Mouse (Mus musculus): Measurements from ENCODE around the gene Tnr. TPM values are rescaled to one million over a fixed set of nuclear protein-coding genes. Genes with fewer than 3 reads are reported as not detected.
A peak's percentile ranks its signal among the peaks of the same experiment; 100 is the strongest.
"Not testable (repeated sequence)": the region's sequence is repeated elsewhere in the genome, so short reads cannot be mapped to it uniquely, and the experiment has no call there.

Tnr gene
- polyA plus RNA-seq, 1 experiment: not detected

DNA sequence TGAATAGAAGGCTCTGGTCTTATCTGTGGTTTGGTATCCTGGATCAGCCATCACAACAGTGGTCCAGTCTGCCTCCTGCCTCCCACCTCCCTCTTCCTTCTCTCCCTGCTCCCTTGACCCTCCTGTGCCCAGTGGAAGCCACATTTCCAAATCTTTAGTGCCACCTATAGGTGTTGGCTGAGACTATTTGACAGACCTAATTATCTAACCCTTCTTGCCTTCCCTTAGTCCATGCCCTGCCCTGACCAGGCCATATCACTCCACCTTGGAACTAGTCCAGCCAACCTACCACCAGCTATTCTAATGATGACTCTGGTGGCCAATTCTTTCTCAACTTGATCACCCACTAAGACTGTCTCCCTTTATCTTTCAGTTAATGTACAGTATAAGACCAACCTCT is 408.5 kb downstream of the Tnr start:
- H3K9me3 ChIP-seq: peaks cover 3% of the 10 kb centered on the region; the same call in 1 of the 2 replicates
- H3K36me3 ChIP-seq (replicated peaks; ENCODE audit: low read length): no peaks in the 10 kb centered on the region
- H3K4me3 ChIP-seq (replicated peaks): no peak overlapping the region
- TF ChIP-seq GATA1 (IDR thresholded peaks at IDR 0.05; ENCODE audit: borderline replicate concordance, low read length) (no peak), FLI1 (IDR thresholded peaks at IDR 0.05; ENCODE audit: low read length) (no peak)
- H3K4me1 ChIP-seq: peaks cover 13% of the 10 kb centered on the region
- peaks cover 16% of the 10 kb centered on the region for H3K27me3 ChIP-seq (replicated peaks)

DNA sequence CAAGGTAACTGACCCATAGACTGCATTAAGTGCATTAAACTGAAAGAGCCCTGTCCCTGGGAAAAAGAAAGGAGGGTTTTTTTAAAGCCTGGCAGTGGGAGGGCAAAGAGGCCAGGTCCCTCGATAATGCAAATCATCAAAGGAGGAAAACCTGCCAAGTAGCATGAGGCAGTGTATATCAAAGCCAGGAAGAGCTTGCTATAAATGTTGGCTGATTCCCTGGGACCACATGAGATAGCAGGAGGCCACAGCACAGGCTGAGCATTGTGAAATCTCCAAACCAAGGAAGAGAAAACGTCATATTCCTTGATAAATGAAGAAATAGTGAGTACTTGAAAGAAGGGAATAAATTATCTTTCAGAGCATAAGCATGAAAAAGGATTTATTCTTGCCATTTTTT is 409.0 kb downstream of the Tnr start:
- H3K27me3 ChIP-seq (replicated peaks): peaks cover 13% of the 10 kb centered on the region
- H3K9me3 ChIP-seq: peaks cover 3% of the 10 kb centered on the region; the same call in 1 of the 2 replicates
- peaks cover 13% of the 10 kb centered on the region for H3K4me1 ChIP-seq
- no peaks in the 10 kb centered on the region for H3K36me3 ChIP-seq (replicated peaks; ENCODE audit: low read length)
- H3K4me3 ChIP-seq (replicated peaks): no peak overlapping the region
- TF ChIP-seq GATA1 (IDR thresholded peaks at IDR 0.05; ENCODE audit: borderline replicate concordance, low read length) (no peak), FLI1 (IDR thresholded peaks at IDR 0.05; ENCODE audit: low read length) (no peak)

DNA sequence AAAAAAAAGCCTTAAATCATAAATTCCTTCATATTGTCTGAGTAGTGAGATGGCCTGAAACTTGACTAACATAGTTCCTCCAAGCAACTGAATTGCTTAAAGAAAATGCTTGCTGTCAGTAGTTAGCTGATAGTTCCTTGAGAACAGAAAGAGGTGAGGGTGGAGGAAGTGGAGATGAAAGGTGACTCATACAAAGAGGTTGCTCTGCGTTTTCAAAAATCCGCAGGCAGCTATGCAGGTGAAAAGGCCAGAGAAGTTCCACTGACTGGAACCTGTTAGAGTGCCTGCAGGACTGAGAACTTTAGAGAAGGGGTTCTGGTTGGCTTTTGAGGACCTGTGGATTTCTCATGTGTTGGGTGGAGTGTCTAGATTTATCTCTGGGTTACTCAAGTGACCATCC is 414.9 kb downstream of the Tnr start:
- H3K4me1 ChIP-seq: no peaks in the 10 kb centered on the region
- peaks cover 9% of the 10 kb centered on the region; the same call in 1 of the 2 replicates for H3K9me3 ChIP-seq
- no peaks in the 10 kb centered on the region for H3K36me3 ChIP-seq (replicated peaks; ENCODE audit: low read length)
- H3K4me3 ChIP-seq (replicated peaks): no peak overlapping the region
- H3K27me3 ChIP-seq (replicated peaks): peaks cover 3% of the 10 kb centered on the region
- no peak for TF ChIP-seq GATA1 (IDR thresholded peaks at IDR 0.05; ENCODE audit: borderline replicate concordance, low read length)
- TF ChIP-seq FLI1 (IDR thresholded peaks at IDR 0.05; ENCODE audit: low read length): no peak

DNA sequence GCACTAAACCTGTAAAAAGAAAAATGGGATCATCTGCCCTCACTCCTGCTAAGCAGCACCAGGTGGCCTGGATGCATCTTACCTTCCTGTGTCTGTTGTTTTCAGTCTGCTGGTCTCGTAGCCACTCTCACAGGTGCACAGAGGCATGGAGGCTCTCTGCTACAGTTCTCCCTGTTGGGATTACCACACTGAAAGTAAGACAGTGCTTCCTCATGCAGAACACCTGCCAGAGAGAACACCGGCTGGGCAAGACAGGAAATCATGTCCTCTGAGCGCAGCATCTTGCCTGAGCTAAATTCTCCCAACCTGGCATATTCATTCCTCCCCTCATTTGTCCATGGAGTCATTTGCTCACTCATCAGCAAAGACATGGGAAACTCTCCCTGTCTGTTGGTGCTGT is 415.8 kb downstream of the Tnr start:
- TF ChIP-seq FLI1 (IDR thresholded peaks at IDR 0.05; ENCODE audit: low read length): no peak
- no peak for TF ChIP-seq GATA1 (IDR thresholded peaks at IDR 0.05; ENCODE audit: borderline replicate concordance, low read length)
- peaks cover 3% of the 10 kb centered on the region for H3K27me3 ChIP-seq (replicated peaks)

DNA sequence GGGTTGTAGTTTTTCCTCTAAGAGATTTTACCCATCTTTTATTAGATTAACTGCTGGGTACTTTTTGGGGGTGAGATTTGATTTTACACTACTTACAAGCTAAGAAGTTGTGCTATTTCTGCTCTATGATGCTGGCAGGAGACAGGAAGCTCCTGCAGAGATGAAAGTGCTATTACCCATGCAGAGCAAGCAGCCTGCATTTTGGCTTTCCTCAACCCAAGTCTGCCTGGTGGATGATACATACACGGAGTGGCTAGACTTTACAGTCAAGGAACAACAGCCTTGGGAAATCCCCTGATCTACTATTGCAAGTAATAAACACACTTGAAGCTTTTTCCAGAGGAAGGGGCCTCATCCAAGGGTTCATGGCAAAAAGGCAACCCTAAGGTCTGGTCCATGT is 430.0 kb downstream of the Tnr start:
- Histone ChIP-seq H3K27me3 (replicated peaks) (no peaks in the 10 kb centered on the region), H3K4me1 (peaks cover 26% of the 10 kb centered on the region), H3K9me3 (no peaks in the 10 kb centered on the region), H3K4me3 (replicated peaks) (no peak overlapping the region), H3K36me3 (replicated peaks; ENCODE audit: low read length) (no peaks in the 10 kb centered on the region)
- no peak for TF ChIP-seq GATA1 (IDR thresholded peaks at IDR 0.05; ENCODE audit: borderline replicate concordance, low read length)
- no peak for TF ChIP-seq FLI1 (IDR thresholded peaks at IDR 0.05; ENCODE audit: low read length)

More for the DNA sequence above, 415.8 kb downstream of the Tnr start:
- Histone ChIP-seq H3K4me3 (replicated peaks) (no peak overlapping the region), H3K4me1 (no peaks in the 10 kb centered on the region), H3K9me3 (peaks cover 9% of the 10 kb centered on the region; the same call in 1 of the 2 replicates), H3K36me3 (replicated peaks; ENCODE audit: low read length) (no peaks in the 10 kb centered on the region)

DNA sequence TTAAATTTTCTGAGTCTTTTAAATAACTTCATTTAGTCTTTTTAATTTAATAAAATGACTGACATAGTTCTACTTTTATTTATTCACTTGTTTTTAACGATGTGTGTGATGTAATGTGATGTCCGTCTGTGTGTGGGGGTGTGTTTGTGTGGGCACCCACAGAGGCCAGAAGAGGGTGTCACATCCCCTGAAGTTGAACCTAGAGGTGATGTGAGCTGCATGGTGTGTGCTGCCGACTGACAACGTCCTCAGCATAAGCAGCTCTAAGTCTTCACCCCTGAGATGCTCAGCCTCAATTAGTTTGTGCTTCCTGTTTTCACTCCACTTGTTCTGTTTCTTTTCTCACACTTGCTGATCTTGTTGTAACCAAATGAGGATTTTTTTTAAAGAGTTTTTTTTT is 439.8 kb downstream of the Tnr start:
- H3K9me3 ChIP-seq: no peaks in the 10 kb centered on the region
- peak overlapping the region; percentile 5 for H3K4me3 ChIP-seq (replicated peaks)
- H3K27me3 ChIP-seq (replicated peaks): no peaks in the 10 kb centered on the region
- no peaks in the 10 kb centered on the region for H3K36me3 ChIP-seq (replicated peaks; ENCODE audit: low read length)
- TF ChIP-seq GATA1 (IDR thresholded peaks at IDR 0.05; ENCODE audit: borderline replicate concordance, low read length) (no peak), FLI1 (IDR thresholded peaks at IDR 0.05; ENCODE audit: low read length) (no peak)
- no peaks in the 10 kb centered on the region for H3K4me1 ChIP-seq

DNA sequence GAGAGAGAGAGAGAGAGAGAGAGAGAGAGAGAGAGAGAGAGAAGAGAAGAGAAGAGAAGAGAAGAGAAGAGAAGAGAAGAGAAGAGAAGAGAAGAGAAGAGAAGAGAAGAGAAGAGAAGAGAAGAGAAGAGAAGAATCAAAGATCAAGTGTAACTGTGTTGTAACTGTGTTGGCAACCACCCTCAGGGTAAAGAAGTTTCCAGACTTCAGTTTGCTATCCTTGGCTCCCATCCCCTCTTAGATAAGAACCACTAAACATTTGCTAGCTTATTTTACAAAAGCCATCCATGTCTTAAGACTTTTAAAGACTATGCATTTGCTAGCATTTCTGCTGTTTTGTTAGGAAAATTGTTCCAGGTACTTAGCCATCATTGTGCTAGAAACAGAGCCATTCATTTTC is 442.7 kb downstream of the Tnr start:
- not testable (repeated sequence) for H3K9me3 ChIP-seq; H3K27me3 ChIP-seq (replicated peaks); H3K4me1 ChIP-seq; H3K36me3 ChIP-seq (replicated peaks; ENCODE audit: low read length); H3K4me3 ChIP-seq (replicated peaks)

DNA sequence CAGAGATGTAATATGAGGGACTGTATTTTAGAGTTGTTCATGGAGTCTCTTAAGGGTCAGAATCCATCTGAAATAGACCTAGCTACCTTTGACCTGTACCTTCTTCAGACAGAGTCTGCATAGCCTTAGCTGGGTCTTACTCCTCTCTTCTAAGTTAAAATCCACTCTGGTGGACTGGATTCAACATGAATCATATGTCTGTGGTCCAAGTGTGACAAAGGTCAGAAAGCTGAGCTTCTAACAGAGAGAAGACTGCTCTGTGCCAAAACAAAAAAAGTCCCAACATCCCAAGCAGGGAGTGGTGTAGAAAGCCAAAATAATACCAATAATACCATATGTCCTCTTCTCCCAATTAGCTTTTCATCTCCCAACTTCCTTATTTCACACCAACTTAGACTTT is 444.8 kb downstream of the Tnr start:
- H3K36me3 ChIP-seq (replicated peaks; ENCODE audit: low read length): no peaks in the 10 kb centered on the region
- no peaks in the 10 kb centered on the region for H3K4me1 ChIP-seq
- no peak for TF ChIP-seq GATA1 (IDR thresholded peaks at IDR 0.05; ENCODE audit: borderline replicate concordance, low read length)
- TF ChIP-seq FLI1 (IDR thresholded peaks at IDR 0.05; ENCODE audit: low read length): no peak
- no peak overlapping the region for H3K4me3 ChIP-seq (replicated peaks)
- H3K9me3 ChIP-seq: no peaks in the 10 kb centered on the region
- no peaks in the 10 kb centered on the region for H3K27me3 ChIP-seq (replicated peaks)

DNA sequence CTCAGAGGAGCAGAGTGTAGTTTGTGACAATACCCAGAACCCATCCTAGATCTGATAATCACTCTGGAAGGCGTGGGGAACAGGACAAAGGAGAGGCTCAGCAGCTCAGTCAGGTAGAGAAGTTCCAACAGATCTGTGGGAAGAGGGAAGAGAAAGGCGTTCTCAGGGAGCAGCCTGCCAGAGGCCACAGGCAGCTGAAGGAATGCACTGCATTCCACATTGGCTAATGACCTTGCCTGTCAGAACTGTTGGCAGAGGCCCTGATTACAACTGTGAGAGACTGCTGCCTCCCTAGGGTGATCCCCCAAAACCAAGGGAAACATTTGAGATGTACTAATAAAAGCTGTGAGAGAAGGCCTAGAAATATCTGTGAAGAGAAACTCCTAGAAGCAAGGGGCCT is 454.2 kb downstream of the Tnr start:
- no peak for TF ChIP-seq FLI1 (IDR thresholded peaks at IDR 0.05; ENCODE audit: low read length)
- TF ChIP-seq GATA1 (IDR thresholded peaks at IDR 0.05; ENCODE audit: borderline replicate concordance, low read length): no peak
- H3K4me1 ChIP-seq: no peaks in the 10 kb centered on the region; the same call in 1 of the 2 replicates
- no peak overlapping the region for H3K4me3 ChIP-seq (replicated peaks)
- H3K27me3 ChIP-seq (replicated peaks): peaks cover 7% of the 10 kb centered on the region
- H3K36me3 ChIP-seq (replicated peaks; ENCODE audit: low read length): no peaks in the 10 kb centered on the region
- peaks cover 6% of the 10 kb centered on the region for H3K9me3 ChIP-seq

DNA sequence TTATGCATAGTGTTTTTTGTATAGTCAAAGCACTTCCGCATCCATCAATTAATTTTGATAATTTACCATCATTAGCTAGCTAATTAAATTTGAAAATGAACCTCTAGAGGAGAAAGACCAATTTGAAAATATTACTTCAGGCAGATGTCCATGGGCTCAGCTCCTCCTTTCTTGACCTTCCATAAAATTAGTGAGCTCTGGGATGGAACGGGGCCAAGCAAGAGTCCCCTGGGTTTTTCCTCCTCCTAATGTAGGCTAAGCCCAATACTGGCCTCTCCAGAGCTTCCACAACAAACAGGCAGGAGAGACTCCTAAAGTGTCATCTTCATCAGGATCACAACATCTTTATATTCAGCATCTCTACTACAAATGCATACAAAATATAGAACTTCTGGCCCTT is 455.5 kb downstream of the Tnr start:
- TF ChIP-seq GATA1 (IDR thresholded peaks at IDR 0.05; ENCODE audit: borderline replicate concordance, low read length) (no peak), FLI1 (IDR thresholded peaks at IDR 0.05; ENCODE audit: low read length) (no peak)
- Histone ChIP-seq H3K4me3 (replicated peaks) (no peak overlapping the region), H3K27me3 (replicated peaks) (peaks cover 7% of the 10 kb centered on the region), H3K9me3 (peaks cover 6% of the 10 kb centered on the region), H3K36me3 (replicated peaks; ENCODE audit: low read length) (no peaks in the 10 kb centered on the region), H3K4me1 (no peaks in the 10 kb centered on the region; the same call in 1 of the 2 replicates)

DNA sequence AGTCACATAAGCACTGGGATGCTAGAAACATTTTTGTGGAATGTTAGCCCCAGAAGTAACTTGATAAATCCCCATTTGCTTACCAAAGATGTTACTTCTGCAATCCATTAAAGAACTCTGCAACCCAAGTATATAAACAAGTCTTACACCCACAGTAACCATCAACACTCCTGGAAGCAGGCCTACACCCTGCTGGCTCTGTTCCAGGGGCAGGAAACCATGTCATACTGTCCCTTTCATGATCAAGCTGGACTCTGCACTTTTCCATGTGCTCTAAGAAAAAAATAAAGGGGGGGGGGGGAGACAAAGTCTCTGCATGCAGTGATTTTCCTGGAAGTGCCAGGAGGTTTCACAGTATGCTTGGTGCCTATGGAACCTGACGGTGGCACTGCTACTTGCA is 456.8 kb downstream of the Tnr start:
- Histone ChIP-seq H3K4me3 (replicated peaks) (no peak overlapping the region), H3K27me3 (replicated peaks) (peaks cover 7% of the 10 kb centered on the region), H3K4me1 (no peaks in the 10 kb centered on the region; the same call in 1 of the 2 replicates), H3K36me3 (replicated peaks; ENCODE audit: low read length) (no peaks in the 10 kb centered on the region), H3K9me3 (peaks cover 6% of the 10 kb centered on the region)
- TF ChIP-seq GATA1 (IDR thresholded peaks at IDR 0.05; ENCODE audit: borderline replicate concordance, low read length): no peak
- TF ChIP-seq FLI1 (IDR thresholded peaks at IDR 0.05; ENCODE audit: low read length): no peak
